Mouse (Mus musculus) ES-E14 (cell line): ENCODE measurements around the gene Arhgef1.

ENCODE experiments used
- CHD2 ChIP-seq: IDR thresholded peaks from 2 replicates; pipeline ENCODE4 v1.6.1; 2014; ENCODE audit warnings: mild to moderate bottlenecking, low read depth, low read length, inconsistent platforms
- HCFC1 ChIP-seq: IDR thresholded peaks from 2 replicates; pipeline ENCODE4 v1.6.1; 2012; ENCODE audit warnings: low read length, inconsistent platforms, borderline replicate concordance; ENCODE audit not compliant: insufficient read depth
- MAFK ChIP-seq: IDR thresholded peaks from 2 replicates; pipeline ENCODE4 v1.6.1; 2014; ENCODE audit warnings: mild to moderate bottlenecking, low read depth, low read length, inconsistent platforms; ENCODE audit not compliant: insufficient read depth
- ZC3H11A ChIP-seq: IDR thresholded peaks from 2 replicates; pipeline ENCODE4 v1.6.1; 2012; ENCODE audit warnings: low read depth, mild to moderate bottlenecking, inconsistent platforms, low read length, borderline replicate concordance
- ZNF384 ChIP-seq: IDR thresholded peaks from 2 replicates; pipeline ENCODE4 v1.6.1; 2012; ENCODE audit warnings: low read depth, low read length, inconsistent platforms

DNA sequence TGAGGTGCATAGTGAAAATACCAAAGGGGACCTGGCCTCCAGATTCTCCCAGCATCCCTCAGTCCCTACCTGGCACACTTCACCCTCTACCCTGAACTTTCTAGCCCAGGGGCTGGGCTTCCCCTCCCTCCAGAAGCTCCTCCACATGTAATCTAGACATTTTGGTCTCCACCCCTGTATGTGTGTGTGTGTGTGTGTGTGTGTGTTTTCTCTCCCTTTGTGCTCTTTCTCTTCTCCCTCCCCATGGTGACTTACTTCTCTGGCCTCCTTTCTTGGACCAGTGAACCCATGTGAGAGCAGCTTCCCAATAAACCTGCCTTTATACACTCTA lies 49.5 kb upstream of the Arhgef1 start:
- TF ChIP-seq ZC3H11A, result no peak
- no peak for TF ChIP-seq MAFK
- TF ChIP-seq CHD2, result no peak
- no peak for TF ChIP-seq ZNF384
- TF ChIP-seq HCFC1, result no peak
